Mouse (Mus musculus) T-helper 17 cell (primary cell): Measurements from ENCODE around the gene Efl1.
"Not testable (repeated sequence)": the region's sequence is repeated elsewhere in the genome, so short reads cannot be mapped to it uniquely, and the experiment has no call there.

Experiments used
- in situ Hi-C, 2 experiments: fragments of 300-600 bp; cut with MboI, MseI; formaldehyde crosslinking; loops; 1 replicate in 1 of 2; 2 replicates in 1 of 2; pipeline ENCODE4 v1.15.1; 2025; ENCODE audit warnings: high pct_unique_total_duplicates in 2 of 2

Gene Efl1

GRCm38 (mm10) chr7:82752171-82753085 lies 104.0 kb downstream of the Efl1 start:
- in situ Hi-C loops = no loop called here

- in situ Hi-C loops = no loop called here
These were observed 107.3 kb downstream of the Efl1 start for GRCm38 (mm10) chr7:82755602-82756155.

- in situ Hi-C loops = no loop called here
These were observed 110.1 kb downstream of the Efl1 start for GRCm38 (mm10) chr7:82758521-82758920.

GRCm38 (mm10) chr7:82759091-82759490 lies 110.7 kb downstream of the Efl1 start:
- in situ Hi-C loops = no loop called here

- in situ Hi-C loops = loop anchor here in 1 of 2 experiments (10.0 kb wide), 1 partner anchor 1870 kb away; no protein-coding TSS in a partner anchor
These were observed 116.5 kb downstream of the Efl1 start for GRCm38 (mm10) chr7:82764951-82765350.

GRCm38 (mm10) chr7:82766623-82767022 lies 118.2 kb downstream of the Efl1 start:
- in situ Hi-C loops = loop anchor here in 1 of 2 experiments (10.0 kb wide), 1 partner anchor 1868 kb away; no protein-coding TSS in a partner anchor

- in situ Hi-C loops = no loop called here
These were observed 121.8 kb downstream of the Efl1 start for GRCm38 (mm10) chr7:82770207-82770606.

- in situ Hi-C loops = not testable (repeated sequence)
These were observed 122.7 kb downstream of the Efl1 start for GRCm38 (mm10) chr7:82770957-82771660.

GRCm38 (mm10) chr7:82771661-82772021 lies 123.2 kb downstream of the Efl1 start:
- in situ Hi-C loops = not testable (repeated sequence)

- in situ Hi-C loops = no loop called here
These were observed 124.1 kb downstream of the Efl1 start for GRCm38 (mm10) chr7:82772481-82772880.

GRCm38 (mm10) chr7:82773150-82773549 lies 124.7 kb downstream of the Efl1 start:
- in situ Hi-C loops = no loop called here

GRCm38 (mm10) chr7:82773884-82774283 lies 125.5 kb downstream of the Efl1 start:
- in situ Hi-C loops = no loop called here

- in situ Hi-C loops = no loop called here
These were observed 126.7 kb downstream of the Efl1 start for GRCm38 (mm10) chr7:82775090-82775489.

- in situ Hi-C loops = no loop called here
These were observed 134.7 kb downstream of the Efl1 start for GRCm38 (mm10) chr7:82783071-82783470.

GRCm38 (mm10) chr7:82783693-82784092 lies 135.3 kb downstream of the Efl1 start:
- in situ Hi-C loops = no loop called here

- in situ Hi-C loops = no loop called here
These were observed 137.0 kb downstream of the Efl1 start for GRCm38 (mm10) chr7:82785335-82785934.

- in situ Hi-C loops = no loop called here
These were observed 137.7 kb downstream of the Efl1 start for GRCm38 (mm10) chr7:82785970-82786647.

GRCm38 (mm10) chr7:82792644-82793043 lies 144.2 kb downstream of the Efl1 start:
- in situ Hi-C loops = no loop called here

GRCm38 (mm10) chr7:82793111-82793510 lies 144.7 kb downstream of the Efl1 start:
- in situ Hi-C loops = no loop called here

GRCm38 (mm10) chr7:82794542-82794941 lies 146.1 kb downstream of the Efl1 start:
- in situ Hi-C loops = no loop called here

- in situ Hi-C loops = no loop called here
These were observed 153.8 kb downstream of the Efl1 start for GRCm38 (mm10) chr7:82802206-82802605.
